Mouse (Mus musculus) neural tube, embryonic 14.5 days (tissue): Measurements from ENCODE around the gene Psg16. TPM values are rescaled to one million over a fixed set of nuclear protein-coding genes. Genes with fewer than 3 reads are reported as not detected.

Experiments
- ATAC-seq: fragments of 200-750 bp; cut with Nextera tagmentation; 2 replicates; pipeline ENCODE4 v1.8.0; 2017; ENCODE audit warnings: low read depth, mild to moderate bottlenecking, moderate TSS enrichment, moderate library complexity
- H3K27ac ChIP-seq: fragments of 300-500 bp; sonication (generic); 2 replicates; pipeline ENCODE4 v1.5.1; 2014; ENCODE audit warnings: low read depth, mild to moderate bottlenecking, control low read depth, low read length, moderate library complexity, mixed read lengths
- H3K27me3 ChIP-seq: fragments of 300-500 bp; sonication (generic); 2 replicates; pipeline ENCODE4 v1.6.1; 2014; ENCODE audit warnings: low read length; ENCODE audit not compliant: control insufficient read depth, insufficient read depth
- H3K36me3 ChIP-seq: fragments of 300-500 bp; sonication (generic); 2 replicates; pipeline ENCODE4 v1.6.1; 2014; ENCODE audit warnings: low read length, mixed read lengths; ENCODE audit not compliant: control insufficient read depth, insufficient read depth
- H3K4me1 ChIP-seq: fragments of 300-500 bp; sonication (generic); 2 replicates; pipeline ENCODE4 v1.6.1; 2014; ENCODE audit warnings: low read length; ENCODE audit not compliant: control insufficient read depth, insufficient read depth
- H3K4me2 ChIP-seq: fragments of 300-500 bp; sonication (generic); 2 replicates; pipeline ENCODE4 v1.6.1; 2014; ENCODE audit warnings: mild to moderate bottlenecking, low read depth, low read length, control low read depth
- H3K4me3 ChIP-seq: fragments of 300-500 bp; sonication (generic); 2 replicates; pipeline ENCODE4 v1.5.1; 2014; ENCODE audit warnings: low read depth, low read length, control low read depth, mixed read lengths
- H3K9ac ChIP-seq: fragments of 300-500 bp; sonication (generic); replicated peaks from 2 replicates; pipeline ENCODE4 v1.6.1; 2014; ENCODE audit warnings: low read depth, mild to moderate bottlenecking, control low read depth, low read length, mixed read lengths
- H3K9me3 ChIP-seq: fragments of 300-500 bp; sonication (generic); 2 replicates; pipeline ENCODE4 v1.6.1; 2016; ENCODE audit warnings: low read length; ENCODE audit not compliant: control insufficient read depth
- WGBS: fragments of 180-500 bp; shearing (Covaris S2); extraction: QIAGEN DNeasy Blood & Tissue Kit; methylation state at CpG from one replicate; pipeline ENCODE4 v1.1.7; 2014; 5-methylcytosine and 5-hydroxymethylcytosine counted together
- polyA plus RNA-seq: library from polyadenylated mRNA; unstranded; fragments of >200 nt; fragmentation: Nextera tagmentation; extraction: Ambion mirVana; gene quantifications from 2 replicates; pipeline ENCODE4 v1.2.1, GENCODE M21; 2014

Gene Psg16
- polyA plus RNA-seq, 1 experiment from 2014 or later: 4.0 TPM

GRCm38 (mm10) chr7:17054325-17054989 is 19.4 kb upstream of the Psg16 start:
- WGBS: 97% methylated on average over 10 of the region's 16 CpGs
- Histone ChIP-seq H3K36me3 (no peaks in the 10 kb centered on the region), H3K27me3 (no peaks in the 10 kb centered on the region), H3K27ac (no peak overlapping the region), H3K4me3 (no peak overlapping the region), H3K4me2 (no peak overlapping the region), H3K9me3 (no peaks in the 10 kb centered on the region), H3K9ac (no peak overlapping the region), H3K4me1 (peaks cover 16% of the 10 kb centered on the region; the same call in 1 of the 2 replicates)
- ATAC-seq: no peak

- Histone ChIP-seq H3K4me3 (peak overlapping the region; percentile 42), H3K4me1 (peaks cover 23% of the 10 kb centered on the region; the same call in 1 of the 2 replicates), H3K9ac (peak overlapping the region; percentile 59; the same call in 1 of the 2 replicates), H3K4me2 (peak overlapping the region; percentile 79; the same call in 1 of the 2 replicates), H3K9me3 (no peaks in the 10 kb centered on the region), H3K27ac (no peak overlapping the region), H3K27me3 (no peaks in the 10 kb centered on the region), H3K36me3 (no peaks in the 10 kb centered on the region)
- 88% methylated on average over 4 of the region's 4 CpGs for WGBS
- ATAC-seq: peak; percentile 9; the same call in 1 of the 2 replicates
Observed at GRCm38 (mm10) chr7:17055287-17055946, 18.4 kb upstream of the Psg16 start.

GRCm38 (mm10) chr7:17056081-17056581 is 17.7 kb upstream of the Psg16 start:
- peak overlapping the region; percentile 60 for H3K27ac ChIP-seq
- H3K9ac ChIP-seq: peak overlapping the region; percentile 59
- no peaks in the 10 kb centered on the region for H3K9me3 ChIP-seq
- WGBS: under 1% methylated on average over 41 of the region's 42 CpGs
- ATAC-seq: peak; percentile 85
- no peaks in the 10 kb centered on the region for H3K36me3 ChIP-seq
- peaks cover 24% of the 10 kb centered on the region; the same call in 1 of the 2 replicates for H3K4me1 ChIP-seq
- H3K4me3 ChIP-seq: peak overlapping the region; percentile 42
- peak overlapping the region; percentile 79 for H3K4me2 ChIP-seq
- H3K27me3 ChIP-seq: no peaks in the 10 kb centered on the region

- H3K4me3 ChIP-seq: peak overlapping the region; percentile 42
- no peaks in the 10 kb centered on the region for H3K9me3 ChIP-seq
- WGBS: 38% methylated on average over 14 of the region's 14 CpGs
- H3K36me3 ChIP-seq: no peaks in the 10 kb centered on the region
- H3K4me2 ChIP-seq: peak overlapping the region; percentile 79
- H3K27ac ChIP-seq: peak overlapping the region; percentile 60
- peak overlapping the region; percentile 59 for H3K9ac ChIP-seq
- ATAC-seq: peak; percentile 14; the same call in 1 of the 2 replicates
- H3K27me3 ChIP-seq: no peaks in the 10 kb centered on the region
- peaks cover 24% of the 10 kb centered on the region; the same call in 1 of the 2 replicates for H3K4me1 ChIP-seq
Observed at GRCm38 (mm10) chr7:17056601-17057523, 17.0 kb upstream of the Psg16 start.

GRCm38 (mm10) chr7:17058071-17058689 is 15.7 kb upstream of the Psg16 start:
- peak overlapping the region; percentile 58; the same call in 1 of the 2 replicates for H3K27ac ChIP-seq
- WGBS: 5% methylated on average over 16 of the region's 16 CpGs
- no peak overlapping the region for H3K4me3 ChIP-seq
- H3K4me2 ChIP-seq: no peak overlapping the region; the same call in 1 of the 2 replicates
- H3K36me3 ChIP-seq: no peaks in the 10 kb centered on the region
- H3K4me1 ChIP-seq: peaks cover 27% of the 10 kb centered on the region; the same call in 1 of the 2 replicates
- no peaks in the 10 kb centered on the region for H3K9me3 ChIP-seq
- H3K9ac ChIP-seq: no peak overlapping the region
- ATAC-seq: peak; percentile 18; the same call in 1 of the 2 replicates
- H3K27me3 ChIP-seq: no peaks in the 10 kb centered on the region

GRCm38 (mm10) chr7:17058816-17059462 is 14.9 kb upstream of the Psg16 start:
- H3K4me1 ChIP-seq: peaks cover 27% of the 10 kb centered on the region; the same call in 1 of the 2 replicates
- no peaks in the 10 kb centered on the region for H3K9me3 ChIP-seq
- 45% methylated on average over 8 of the region's 8 CpGs for WGBS
- no peak for ATAC-seq
- H3K36me3 ChIP-seq: no peaks in the 10 kb centered on the region
- no peak overlapping the region for H3K4me3 ChIP-seq
- no peaks in the 10 kb centered on the region for H3K27me3 ChIP-seq
- H3K27ac ChIP-seq: peak overlapping the region; percentile 52; the same call in 1 of the 2 replicates
- H3K9ac ChIP-seq: no peak overlapping the region
- no peak overlapping the region; the same call in 1 of the 2 replicates for H3K4me2 ChIP-seq

- peaks cover 27% of the 10 kb centered on the region; the same call in 1 of the 2 replicates for H3K4me1 ChIP-seq
- no peak overlapping the region for H3K27ac ChIP-seq
- no peaks in the 10 kb centered on the region for H3K27me3 ChIP-seq
- no peaks in the 10 kb centered on the region for H3K9me3 ChIP-seq
- no peak overlapping the region for H3K4me3 ChIP-seq
- peak overlapping the region; percentile 23; the same call in 1 of the 2 replicates for H3K4me2 ChIP-seq
- no peak overlapping the region for H3K9ac ChIP-seq
- WGBS: 81% methylated on average over 3 of the region's 3 CpGs
- ATAC-seq: no peak
- no peaks in the 10 kb centered on the region for H3K36me3 ChIP-seq
Observed at GRCm38 (mm10) chr7:17059463-17059844, 14.4 kb upstream of the Psg16 start.
